Comparison of ENCODE assay signal across 21 mouse cellular contexts in the genomic region with DNA sequence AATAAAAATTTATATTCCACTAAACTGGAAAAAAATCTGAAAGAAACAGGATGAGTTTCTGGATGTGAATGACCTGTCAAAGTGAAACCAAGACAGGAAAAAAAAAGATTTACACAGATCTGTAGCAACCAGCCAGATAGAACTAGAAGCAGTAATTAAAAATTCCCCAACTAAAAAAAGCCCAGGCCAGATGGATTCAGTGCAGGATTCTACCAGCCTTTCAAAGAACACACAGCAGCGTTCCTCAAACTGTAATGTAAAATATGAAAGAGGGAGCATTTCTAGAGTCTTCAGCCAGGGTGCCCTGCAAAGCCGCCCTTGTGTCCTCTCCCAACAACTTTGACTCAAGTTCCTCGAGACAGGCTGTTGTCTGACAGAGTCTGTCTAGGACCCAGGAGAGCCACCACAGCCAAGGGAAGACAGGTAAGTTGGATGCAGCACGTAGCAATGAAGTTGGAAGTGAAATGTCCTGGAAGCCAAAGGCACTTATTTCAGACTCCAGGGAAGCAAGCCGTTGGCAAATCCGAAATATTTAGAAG.
DNase-seq lines count a peak whose midpoint lies in the region; ATAC-seq and TF ChIP-seq lines count a peak whose summit lies in the region.
"Had no signal": no experiment of that assay in that cellular context is flagged by ENCODE, and none has a peak within 500 bp of the region (broad histone marks: within the 10 kb centered on the region; RNA-seq: fewer than 3 reads in every experiment).

No protein-coding gene starts in this region.

- H3K4me1 ChIP-seq in forebrain, postnatal 0 days (ENCODE audit: insufficient read depth), result no peaks in the 10 kb centered on the region
- H3K4me1 ChIP-seq in forebrain, embryonic 11.5 days (replicated peaks; ENCODE audit: control insufficient read depth, insufficient read depth, low read length), result peaks cover 2% of the 10 kb centered on the region; the same call in 1 of the 2 replicates
- H3K4me1 ChIP-seq: heart, embryonic 12.5 days had no signal

- peak; percentile 75 for ATAC-seq in forebrain, postnatal 0 days
- ATAC-seq in forebrain, embryonic 11.5 days (replicated peaks; ENCODE audit: low FRiP score), result no peak
- ATAC-seq: activated CD4-positive, CD25-positive, alpha-beta regulatory T cell, adult 4 months; forebrain, embryonic 13.5 days; Patski had no signal

- H3K9me3 ChIP-seq in forebrain, postnatal 0 days (ENCODE audit: low read length), result no peaks in the 10 kb centered on the region
- no peaks in the 10 kb centered on the region for H3K9me3 ChIP-seq in forebrain, embryonic 11.5 days (ENCODE audit: control insufficient read depth, low read length)
- H3K9me3 ChIP-seq: embryonic facial prominence, embryonic 15.5 days; forebrain, embryonic 13.5 days; heart, embryonic 12.5 days had no signal

- DNase-seq in forebrain, postnatal 0 days, result peak; percentile 54
- no peak for DNase-seq in forebrain, embryonic 11.5 days (ENCODE audit: low spot score)
- no peak for DNase-seq in left cerebral cortex, adult 2 months (ENCODE audit: extremely low spot score in 1 of 2, low spot score in 2 of 2)
- no peak for DNase-seq in left cerebral cortex, adult 18-20 months (ENCODE audit: low spot score in 2 of 2)
- peak; percentile 28 for DNase-seq in right cerebral cortex, postnatal 25 days
- DNase-seq in right cerebral cortex, postnatal 36 days (ENCODE audit: low spot score in 2 of 2), result no peak
- DNase-seq: adrenal gland, postnatal 14 days; cerebellum, adult 18-20 months; cerebellum, adult 9-11 months; embryo, embryonic 11 days; gastrocnemius, adult 2 months; gastrocnemius, postnatal 25 days had no signal

- H3K4me3 ChIP-seq in forebrain, postnatal 0 days (ENCODE audit: low read depth, low read length), result no peak overlapping the region
- no peak overlapping the region for H3K4me3 ChIP-seq in forebrain, embryonic 11.5 days (ENCODE audit: low read depth, low read length)
- H3K4me3 ChIP-seq in left cerebral cortex, adult 2 months, result peak overlapping the region; percentile 1
- H3K4me3 ChIP-seq: embryonic facial prominence, embryonic 15.5 days; erythroblast, embryonic 14.5 days; forebrain, embryonic 13.5 days; gastrocnemius, adult 2 months; heart, embryonic 12.5 days; hindbrain, embryonic 10.5 days had no signal

- H3K4me2 ChIP-seq in forebrain, postnatal 0 days (ENCODE audit: low read depth), result 0 out of 2 replicates have a peak overlapping the region, but pooled peaks have one; percentile 1
- no peak overlapping the region for H3K4me2 ChIP-seq in forebrain, embryonic 11.5 days (ENCODE audit: low read depth, low read length, severe bottlenecking)
- H3K4me2 ChIP-seq: embryonic facial prominence, embryonic 15.5 days; forebrain, embryonic 13.5 days; heart, embryonic 12.5 days; hindbrain, embryonic 14.5 days had no signal

- H3K36me3 ChIP-seq in forebrain, postnatal 0 days (ENCODE audit: insufficient read depth), result no peaks in the 10 kb centered on the region
- H3K36me3 ChIP-seq in forebrain, embryonic 11.5 days (ENCODE audit: control insufficient read depth, insufficient read depth, low read length), result no peaks in the 10 kb centered on the region
- H3K36me3 ChIP-seq: embryonic facial prominence, embryonic 15.5 days; heart, embryonic 12.5 days; hindbrain, embryonic 10.5 days had no signal

- peak overlapping the region; percentile 69 for H3K27ac ChIP-seq in forebrain, postnatal 0 days (ENCODE audit: low read depth, low read length)
- no peak overlapping the region for H3K27ac ChIP-seq in forebrain, embryonic 11.5 days (ENCODE audit: low read depth, low read length)
- peak overlapping the region; percentile 72 for H3K27ac ChIP-seq in left cerebral cortex, adult 2 months
- H3K27ac ChIP-seq: embryonic facial prominence, embryonic 15.5 days; forebrain, embryonic 13.5 days; gastrocnemius, adult 2 months; hindbrain, embryonic 10.5 days; hindbrain, embryonic 14.5 days had no signal

- WGBS in forebrain, postnatal 0 days, result 64% methylated on average over 6 of the region's 6 CpGs
- 85% methylated on average over 6 of the region's 6 CpGs for WGBS in forebrain, embryonic 11.5 days

- H3K9ac ChIP-seq in forebrain, postnatal 0 days, result no peak overlapping the region
- no peak overlapping the region for H3K9ac ChIP-seq in forebrain, embryonic 11.5 days (ENCODE audit: low read length)
- H3K9ac ChIP-seq: embryonic facial prominence, embryonic 15.5 days; forebrain, embryonic 13.5 days; heart, embryonic 12.5 days; hindbrain, embryonic 14.5 days had no signal

- no peaks in the 10 kb centered on the region for H3K27me3 ChIP-seq in forebrain, postnatal 0 days (ENCODE audit: insufficient read depth, low read length)
- H3K27me3 ChIP-seq in forebrain, embryonic 11.5 days (ENCODE audit: control insufficient read depth, insufficient read depth, low read length), result no peaks in the 10 kb centered on the region
- H3K27me3 ChIP-seq: CH12.LX; embryonic facial prominence, embryonic 15.5 days; forebrain, embryonic 13.5 days; Patski had no signal

- intact Hi-C loops in left cerebral cortex, adult 2 months (cut with DNase I), result no loop called here

- no peak for TF ChIP-seq CTCF in forebrain, postnatal 0 days (IDR thresholded peaks at IDR 0.05; ENCODE audit: low read depth)
- TF ChIP-seq CTCF in left cerebral cortex, adult 2 months (IDR thresholded peaks at IDR 0.05), result no peak; the same call in 1 of the 2 replicates

Comparison
In these comparisons a context has a peak if more than half of its experiments do, and no peak if none do; other contexts are left out.
1. DNase-seq: peak in forebrain, postnatal 0 days (single experiment) and right cerebral cortex, postnatal 25 days (single experiment); none in forebrain, embryonic 11.5 days (single experiment), left cerebral cortex, adult 2 months (0 of 2), left cerebral cortex, adult 18-20 months (0 of 2) and right cerebral cortex, postnatal 36 days (0 of 2).